Mouse (Mus musculus) neural tube, embryonic 13.5 days (tissue): ENCODE results near the gene Ccdc51. TPM values are rescaled to one million over a fixed set of nuclear protein-coding genes. Genes with fewer than 3 reads are reported as not detected.

ENCODE experiments used
- ATAC-seq: fragments of 200-750 bp; cut with Nextera tagmentation; 2 replicates; pipeline ENCODE4 v1.8.0; 2017; ENCODE audit warnings: low read depth, mild to moderate bottlenecking, moderate TSS enrichment, moderate library complexity
- H3K27ac ChIP-seq: fragments of 300-500 bp; sonication (generic); replicated peaks from 2 replicates; pipeline ENCODE4 v1.5.1; 2015; ENCODE audit warnings: moderate library complexity, mild to moderate bottlenecking, inconsistent platforms
- H3K27me3 ChIP-seq: fragments of 300-500 bp; sonication (generic); 2 replicates; pipeline ENCODE4 v1.6.1; 2015; ENCODE audit warnings: mild to moderate bottlenecking, inconsistent platforms
- H3K36me3 ChIP-seq: fragments of 300-500 bp; sonication (generic); 2 replicates; pipeline ENCODE4 v1.6.1; 2015; ENCODE audit warnings: mild to moderate bottlenecking, inconsistent platforms
- H3K4me1 ChIP-seq: fragments of 300-500 bp; sonication (generic); replicated peaks from 2 replicates; pipeline ENCODE4 v1.6.1; 2015; ENCODE audit warnings: inconsistent platforms
- H3K4me2 ChIP-seq: fragments of 300-500 bp; sonication (generic); 2 replicates; pipeline ENCODE4 v1.6.1; 2015; ENCODE audit warnings: inconsistent platforms, mild to moderate bottlenecking, moderate library complexity
- H3K4me3 ChIP-seq: fragments of 300-500 bp; sonication (generic); 2 replicates; pipeline ENCODE4 v1.5.1; 2015; ENCODE audit warnings: mild to moderate bottlenecking, inconsistent platforms
- H3K9ac ChIP-seq: fragments of 300-500 bp; sonication (generic); 2 replicates; pipeline ENCODE4 v1.6.1; 2015; ENCODE audit warnings: moderate library complexity, mild to moderate bottlenecking, inconsistent platforms
- H3K9me3 ChIP-seq: fragments of 300-500 bp; sonication (generic); 2 replicates; pipeline ENCODE4 v1.6.1; 2016; ENCODE audit warnings: inconsistent platforms
- WGBS: fragments of 180-500 bp; shearing (Covaris S2); methylation state at CpG from one replicate; pipeline ENCODE4 v1.1.7; 2015; 5-methylcytosine and 5-hydroxymethylcytosine counted together
- polyA plus RNA-seq: library from polyadenylated mRNA; unstranded; fragments of >200 nt; fragmentation: Nextera tagmentation; extraction: Ambion mirVana; gene quantifications from 2 replicates; pipeline ENCODE4 v1.2.1, GENCODE M21; 2015

The Ccdc51 gene
- polyA plus RNA-seq, 1 experiment from 2014 or later, result 14.2 TPM

GRCm38 (mm10) chr9:109092799-109093198 is 10.5 kb downstream of the Ccdc51 start:
- Histone ChIP-seq H3K9ac (no peak overlapping the region), H3K27me3 (no peaks in the 10 kb centered on the region), H3K4me2 (no peak overlapping the region), H3K27ac (peak overlapping the region; percentile 28; the same call in 1 of the 2 replicates), H3K4me1 (peaks cover 34% of the 10 kb centered on the region), H3K9me3 (no peaks in the 10 kb centered on the region), H3K36me3 (peaks cover 35% of the 10 kb centered on the region), H3K4me3 (no peak overlapping the region)
- no peak for ATAC-seq
- WGBS, result 46% methylated on average over 6 of the region's 6 CpGs

- Histone ChIP-seq H3K4me2 (peak overlapping the region; percentile 97), H3K36me3 (peaks cover 35% of the 10 kb centered on the region), H3K4me3 (peak overlapping the region; percentile 63), H3K27me3 (no peaks in the 10 kb centered on the region), H3K9ac (peak overlapping the region; percentile 95), H3K4me1 (peaks cover 40% of the 10 kb centered on the region), H3K27ac (peak overlapping the region; percentile 100), H3K9me3 (no peaks in the 10 kb centered on the region)
- WGBS, result 13% methylated on average over 11 of the region's 11 CpGs
- ATAC-seq, result no peak
These were observed 11.7 kb downstream of the Ccdc51 start for GRCm38 (mm10) chr9:109093786-109094552.

- ATAC-seq, result no peak; the same call in 1 of the 2 replicates
- WGBS, result 1% methylated on average over 21 of the region's 21 CpGs
These were observed 12.4 kb downstream of the Ccdc51 start for GRCm38 (mm10) chr9:109094553-109095136.

GRCm38 (mm10) chr9:109095137-109095982 is 13.1 kb downstream of the Ccdc51 start, which contains the start of gene Plxnb1:
Gene Plxnb1 (plus strand): TSS chr9:109095389.
- ATAC-seq, result peak; percentile 69
- Histone ChIP-seq H3K36me3 (peaks cover 34% of the 10 kb centered on the region), H3K4me1 (peaks cover 54% of the 10 kb centered on the region), H3K4me3 (peak within 1 kb of the TSS; percentile 63), H3K9me3 (no peaks in the 10 kb centered on the region), H3K4me2 (peak within 1 kb of the TSS; percentile 97), H3K9ac (peak within 1 kb of the TSS; percentile 95), H3K27me3 (no peaks in the 10 kb centered on the region), H3K27ac (peak within 1 kb of the TSS; percentile 100)
- under 1% methylated on average over 98 of the region's 102 CpGs for WGBS

More at GRCm38 (mm10) chr9:109094553-109095136, 12.4 kb downstream of the Ccdc51 start:
- Histone ChIP-seq H3K4me1 (peaks cover 47% of the 10 kb centered on the region), H3K9ac (peak overlapping the region; percentile 95), H3K27me3 (no peaks in the 10 kb centered on the region), H3K9me3 (no peaks in the 10 kb centered on the region), H3K27ac (peak overlapping the region; percentile 100), H3K36me3 (peaks cover 34% of the 10 kb centered on the region), H3K4me3 (peak overlapping the region; percentile 63), H3K4me2 (peak overlapping the region; percentile 97)

- Histone ChIP-seq H3K36me3 (peaks cover 33% of the 10 kb centered on the region), H3K27me3 (no peaks in the 10 kb centered on the region), H3K4me3 (peak overlapping the region; percentile 63), H3K9me3 (no peaks in the 10 kb centered on the region), H3K4me2 (peak overlapping the region; percentile 97), H3K4me1 (peaks cover 62% of the 10 kb centered on the region), H3K27ac (peak overlapping the region; percentile 100), H3K9ac (peak overlapping the region; percentile 95)
- ATAC-seq, result no peak
- WGBS, result 5% methylated on average over 9 of the region's 9 CpGs
These were observed 14.0 kb downstream of the Ccdc51 start for GRCm38 (mm10) chr9:109096251-109096661.

- Histone ChIP-seq H3K27me3 (no peaks in the 10 kb centered on the region), H3K27ac (peak overlapping the region; percentile 100), H3K9ac (peak overlapping the region; percentile 95), H3K9me3 (no peaks in the 10 kb centered on the region), H3K36me3 (peaks cover 31% of the 10 kb centered on the region), H3K4me3 (peak overlapping the region; percentile 63), H3K4me2 (peak overlapping the region; percentile 97), H3K4me1 (peaks cover 66% of the 10 kb centered on the region)
- ATAC-seq, result no peak
- WGBS, result 12% methylated on average over 6 of the region's 6 CpGs
These were observed 14.6 kb downstream of the Ccdc51 start for GRCm38 (mm10) chr9:109096856-109097255.

GRCm38 (mm10) chr9:109097291-109097690 is 15.0 kb downstream of the Ccdc51 start:
- Histone ChIP-seq H3K4me2 (peak overlapping the region; percentile 97), H3K36me3 (peaks cover 32% of the 10 kb centered on the region), H3K4me1 (peaks cover 70% of the 10 kb centered on the region), H3K9ac (peak overlapping the region; percentile 95), H3K27ac (peak overlapping the region; percentile 100), H3K27me3 (no peaks in the 10 kb centered on the region), H3K4me3 (peak overlapping the region; percentile 63), H3K9me3 (no peaks in the 10 kb centered on the region)
- 16% methylated on average over 6 of the region's 6 CpGs for WGBS
- no peak for ATAC-seq

GRCm38 (mm10) chr9:109097831-109098230 is 15.5 kb downstream of the Ccdc51 start:
- Histone ChIP-seq H3K27ac (peak overlapping the region; percentile 100), H3K4me1 (peaks cover 73% of the 10 kb centered on the region)
- 45% methylated on average over 5 of the region's 5 CpGs for WGBS

GRCm38 (mm10) chr9:109098366-109098765 is 16.1 kb downstream of the Ccdc51 start:
- peak overlapping the region; percentile 100 for H3K27ac ChIP-seq
- H3K4me1 ChIP-seq, result peaks cover 73% of the 10 kb centered on the region
- peak overlapping the region; percentile 97 for H3K4me2 ChIP-seq
- H3K9me3 ChIP-seq, result no peaks in the 10 kb centered on the region
- peak overlapping the region; percentile 63 for H3K4me3 ChIP-seq
- no peaks in the 10 kb centered on the region for H3K27me3 ChIP-seq
- no peak for ATAC-seq
- peaks cover 39% of the 10 kb centered on the region for H3K36me3 ChIP-seq
- peak overlapping the region; percentile 95 for H3K9ac ChIP-seq
- 80% methylated on average over 8 of the region's 8 CpGs for WGBS

More at GRCm38 (mm10) chr9:109097831-109098230, 15.5 kb downstream of the Ccdc51 start:
- Histone ChIP-seq H3K9me3 (no peaks in the 10 kb centered on the region), H3K4me3 (peak overlapping the region; percentile 63), H3K9ac (peak overlapping the region; percentile 95), H3K4me2 (peak overlapping the region; percentile 97), H3K27me3 (no peaks in the 10 kb centered on the region), H3K36me3 (peaks cover 34% of the 10 kb centered on the region)
- peak; percentile 9; the same call in 1 of the 2 replicates for ATAC-seq

- H3K27ac ChIP-seq, result peak overlapping the region; percentile 100
- peak overlapping the region; percentile 95 for H3K9ac ChIP-seq
- peaks cover 73% of the 10 kb centered on the region for H3K4me1 ChIP-seq
- WGBS, result 44% methylated on average over 5 of the region's 6 CpGs
- H3K9me3 ChIP-seq, result no peaks in the 10 kb centered on the region
- H3K4me2 ChIP-seq, result peak overlapping the region; percentile 97
- ATAC-seq, result no peak
- peak overlapping the region; percentile 63 for H3K4me3 ChIP-seq
- H3K27me3 ChIP-seq, result no peaks in the 10 kb centered on the region
- H3K36me3 ChIP-seq, result peaks cover 45% of the 10 kb centered on the region
These were observed 16.7 kb downstream of the Ccdc51 start for GRCm38 (mm10) chr9:109098969-109099368.

- WGBS, result 86% methylated on average over 20 of the region's 20 CpGs
- no peaks in the 10 kb centered on the region for H3K9me3 ChIP-seq
- no peak for ATAC-seq
- H3K9ac ChIP-seq, result 0 out of 2 replicates have a peak overlapping the region, but pooled peaks have one; percentile 95
- H3K4me2 ChIP-seq, result no peak overlapping the region
- H3K27ac ChIP-seq, result no peak overlapping the region
- H3K4me1 ChIP-seq, result peaks cover 79% of the 10 kb centered on the region
- H3K4me3 ChIP-seq, result no peak overlapping the region
- no peaks in the 10 kb centered on the region for H3K27me3 ChIP-seq
- H3K36me3 ChIP-seq, result peaks cover 58% of the 10 kb centered on the region
These were observed 18.1 kb downstream of the Ccdc51 start for GRCm38 (mm10) chr9:109100307-109100928.
